Mouse (Mus musculus) E14TG2a.4 (cell line): ENCODE measurements around the gene Rap1gap2.

ENCODE experiments used
- H3K27me3 ChIP-seq: 2 replicates; pipeline ENCODE4 v1.6.1; 2014; ENCODE audit warnings: low read length, control low read depth; ENCODE audit not compliant: insufficient read depth
- H3K36me3 ChIP-seq: 2 replicates; pipeline ENCODE4 v1.6.1; 2014; ENCODE audit warnings: low read length, control low read depth; ENCODE audit not compliant: insufficient read depth
- H3K4me1 ChIP-seq: replicated peaks from 2 replicates; pipeline ENCODE4 v1.6.1; 2014; ENCODE audit warnings: low read depth, low read length, control low read depth
- H3K4me3 ChIP-seq: replicated peaks from 2 replicates; pipeline ENCODE4 v1.5.1; 2014; ENCODE audit warnings: mild to moderate bottlenecking, low read length
- H3K9me3 ChIP-seq: 2 replicates; pipeline ENCODE4 v1.6.1; 2014; ENCODE audit warnings: low read length, control low read depth
- CTCF ChIP-seq: conservative IDR thresholded peaks from 2 replicates; pipeline ENCODE4 v1.5.1; 2014; ENCODE audit warnings: low read length
- NANOG ChIP-seq: IDR thresholded peaks from 2 replicates; pipeline ENCODE4 v1.6.1; 2014; ENCODE audit warnings: borderline replicate concordance, low read length, mixed read lengths
- POU5F1 ChIP-seq: IDR thresholded peaks from 2 replicates; pipeline ENCODE4 v1.6.1; 2014; ENCODE audit warnings: low read length, borderline replicate concordance

Rap1gap2 gene

DNA sequence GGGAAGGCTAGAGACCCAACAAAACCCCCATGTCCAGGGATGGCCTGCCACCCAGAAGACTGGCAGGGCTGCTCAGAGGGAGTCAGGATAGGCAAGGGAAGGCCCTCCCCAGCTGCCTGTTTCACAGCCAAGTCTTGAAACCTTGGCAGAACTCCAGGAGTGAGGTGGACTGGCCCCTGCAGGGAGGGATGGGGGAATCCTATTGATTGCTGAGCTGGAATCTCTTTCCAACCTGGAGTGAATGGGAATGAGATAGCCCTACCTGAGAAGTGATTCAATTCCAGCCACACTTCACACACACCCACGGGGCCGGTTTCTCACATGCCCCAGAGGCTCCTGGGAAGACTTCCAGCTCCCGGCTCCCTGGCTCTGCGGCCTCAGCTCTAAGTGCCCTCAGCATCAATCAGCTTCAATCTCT lies 200.9 kb downstream of the Rap1gap2 start:
- TF ChIP-seq POU5F1 (no peak), CTCF (no peak), NANOG (no peak)
- no peaks in the 10 kb centered on the region for H3K36me3 ChIP-seq
- H3K27me3 ChIP-seq: no peaks in the 10 kb centered on the region; the same call in 1 of the 2 replicates
- no peaks in the 10 kb centered on the region for H3K9me3 ChIP-seq
- H3K4me1 ChIP-seq: no peaks in the 10 kb centered on the region
- no peak overlapping the region for H3K4me3 ChIP-seq

DNA sequence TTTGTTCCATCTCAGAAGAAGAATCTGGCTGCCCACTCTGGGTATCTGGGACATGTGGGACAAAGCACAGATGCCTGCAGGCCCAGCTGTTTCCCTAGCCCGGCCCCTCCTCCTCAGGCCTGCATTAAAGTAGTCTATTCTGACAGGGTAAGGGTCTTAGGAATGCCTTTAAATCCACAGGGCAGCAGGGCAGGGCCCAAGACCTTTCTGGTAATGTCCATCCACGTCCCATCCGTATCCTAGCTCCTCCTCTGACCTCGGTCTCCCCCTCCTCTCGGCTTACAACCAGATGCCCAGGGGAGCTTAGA lies 201.3 kb downstream of the Rap1gap2 start:
- H3K4me1 ChIP-seq: no peaks in the 10 kb centered on the region
- TF ChIP-seq CTCF (no peak), POU5F1 (no peak), NANOG (no peak)
- no peaks in the 10 kb centered on the region for H3K9me3 ChIP-seq
- H3K36me3 ChIP-seq: no peaks in the 10 kb centered on the region
- no peaks in the 10 kb centered on the region; the same call in 1 of the 2 replicates for H3K27me3 ChIP-seq
- H3K4me3 ChIP-seq: no peak overlapping the region

DNA sequence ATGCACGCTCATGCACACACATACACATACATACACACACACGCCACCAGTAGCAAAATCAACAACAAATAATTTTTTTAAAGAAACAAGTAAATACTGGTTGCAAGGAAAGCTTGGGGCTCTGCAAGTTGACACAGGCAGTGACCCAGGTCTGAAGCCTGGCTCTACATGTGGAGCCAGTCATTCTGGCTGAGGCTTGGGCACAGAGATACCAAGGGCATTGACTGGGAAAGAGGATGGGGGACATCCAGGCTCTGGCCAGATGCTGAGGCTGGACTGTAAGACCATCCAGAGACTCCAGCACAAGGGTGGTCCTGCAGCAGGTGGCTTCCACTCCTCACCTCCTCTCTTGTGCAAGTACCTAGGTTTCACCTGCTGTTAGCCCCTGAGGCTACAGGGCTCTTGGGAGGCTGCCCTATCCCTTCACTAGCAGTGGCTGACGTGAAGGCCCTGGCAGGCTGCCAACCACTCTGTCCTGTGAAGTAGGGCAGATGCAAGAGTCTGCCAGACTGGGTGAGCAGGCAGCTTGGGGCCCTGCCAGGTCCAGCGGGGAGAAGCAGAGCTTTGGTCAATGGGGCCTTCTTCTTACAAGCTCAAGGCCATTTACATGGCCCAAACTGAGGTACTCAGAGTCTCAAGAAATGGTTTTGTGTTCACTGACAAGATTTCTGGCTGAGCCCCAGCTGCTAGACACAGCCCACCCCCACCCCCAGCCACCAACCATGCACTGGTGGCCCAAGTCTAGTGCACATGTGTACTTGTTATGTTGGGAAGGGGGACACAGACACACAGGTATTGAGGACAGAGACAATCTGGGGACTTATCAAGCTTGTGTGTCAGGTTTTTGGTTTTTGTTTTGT lies 201.9 kb downstream of the Rap1gap2 start:
- Histone ChIP-seq H3K4me1 (no peaks in the 10 kb centered on the region), H3K27me3 (no peaks in the 10 kb centered on the region; the same call in 1 of the 2 replicates), H3K9me3 (no peaks in the 10 kb centered on the region), H3K4me3 (no peak overlapping the region), H3K36me3 (no peaks in the 10 kb centered on the region)
- TF ChIP-seq NANOG (no peak), POU5F1 (no peak), CTCF (no peak)

DNA sequence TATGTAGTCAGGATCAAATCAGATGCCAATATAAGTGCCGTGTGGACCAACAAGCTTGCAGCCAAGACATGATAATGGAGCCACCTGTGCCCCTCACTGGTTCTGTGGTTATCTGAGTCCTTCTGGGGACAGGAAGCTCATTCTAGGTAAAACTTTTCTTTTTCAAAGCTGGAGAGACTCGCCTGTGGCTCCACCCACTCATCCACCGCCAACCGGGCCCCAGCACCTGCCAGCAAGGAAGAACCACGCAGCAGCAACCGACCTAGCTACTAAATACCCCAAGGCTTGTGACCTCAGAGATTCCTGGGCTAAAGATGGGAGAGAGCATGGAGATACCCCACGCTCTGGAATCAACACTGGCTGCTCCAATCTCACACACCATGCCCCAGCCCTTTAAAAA lies 205.5 kb downstream of the Rap1gap2 start:
- no peaks in the 10 kb centered on the region for H3K27me3 ChIP-seq
- H3K36me3 ChIP-seq: no peaks in the 10 kb centered on the region
- H3K4me1 ChIP-seq: no peaks in the 10 kb centered on the region
- no peak overlapping the region for H3K4me3 ChIP-seq
- no peak for TF ChIP-seq POU5F1
- no peak for TF ChIP-seq CTCF
- no peak for TF ChIP-seq NANOG
- no peaks in the 10 kb centered on the region for H3K9me3 ChIP-seq

DNA sequence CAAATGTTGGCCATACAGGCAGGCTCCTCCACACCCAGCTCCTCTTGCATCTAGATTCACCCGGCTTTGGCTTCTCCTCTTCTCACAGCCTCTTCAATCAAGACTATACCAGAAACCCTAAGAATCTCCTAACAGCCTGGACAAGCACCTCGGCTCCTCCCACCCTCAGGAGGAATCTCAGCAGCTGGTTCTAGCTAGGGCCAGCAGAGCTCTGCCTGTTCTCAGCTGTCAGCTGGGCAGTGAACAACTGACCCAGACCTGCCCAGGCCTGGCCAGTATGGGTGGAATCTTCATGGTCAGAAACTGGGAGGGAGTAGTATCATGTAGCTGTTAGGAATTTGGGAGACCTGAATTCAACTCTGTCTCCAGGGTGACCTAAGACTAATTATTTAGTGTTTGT lies 206.5 kb downstream of the Rap1gap2 start:
- H3K4me1 ChIP-seq: no peaks in the 10 kb centered on the region
- no peak overlapping the region for H3K4me3 ChIP-seq
- no peaks in the 10 kb centered on the region for H3K9me3 ChIP-seq
- H3K27me3 ChIP-seq: no peaks in the 10 kb centered on the region
- TF ChIP-seq POU5F1 (no peak), CTCF (no peak), NANOG (no peak)
- no peaks in the 10 kb centered on the region for H3K36me3 ChIP-seq

DNA sequence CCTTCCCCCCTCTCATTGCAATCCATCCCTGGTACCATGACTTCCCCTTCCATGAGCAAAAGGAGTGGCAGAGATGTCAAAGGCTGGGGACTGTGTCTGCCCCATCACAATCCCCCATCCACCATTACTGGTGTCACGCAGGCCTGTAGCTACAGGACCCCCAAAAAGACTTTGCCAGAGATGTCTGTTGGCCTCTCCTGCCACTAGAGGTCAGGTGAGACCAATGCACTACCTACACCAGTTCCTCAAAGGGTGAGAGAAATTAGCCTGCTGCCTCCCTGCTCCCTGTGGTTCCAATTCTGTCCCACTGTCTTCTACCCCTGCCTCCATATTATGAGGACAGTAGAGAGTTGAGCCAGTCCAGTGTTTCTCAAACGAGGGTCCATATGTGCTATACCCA lies 208.6 kb downstream of the Rap1gap2 start:
- no peaks in the 10 kb centered on the region for H3K27me3 ChIP-seq
- peak; percentile 26 for TF ChIP-seq CTCF
- TF ChIP-seq NANOG: no peak
- TF ChIP-seq POU5F1: no peak
- no peaks in the 10 kb centered on the region for H3K36me3 ChIP-seq
- H3K4me1 ChIP-seq: no peaks in the 10 kb centered on the region
- no peak overlapping the region for H3K4me3 ChIP-seq
- peaks cover 3% of the 10 kb centered on the region; the same call in 1 of the 2 replicates for H3K9me3 ChIP-seq

DNA sequence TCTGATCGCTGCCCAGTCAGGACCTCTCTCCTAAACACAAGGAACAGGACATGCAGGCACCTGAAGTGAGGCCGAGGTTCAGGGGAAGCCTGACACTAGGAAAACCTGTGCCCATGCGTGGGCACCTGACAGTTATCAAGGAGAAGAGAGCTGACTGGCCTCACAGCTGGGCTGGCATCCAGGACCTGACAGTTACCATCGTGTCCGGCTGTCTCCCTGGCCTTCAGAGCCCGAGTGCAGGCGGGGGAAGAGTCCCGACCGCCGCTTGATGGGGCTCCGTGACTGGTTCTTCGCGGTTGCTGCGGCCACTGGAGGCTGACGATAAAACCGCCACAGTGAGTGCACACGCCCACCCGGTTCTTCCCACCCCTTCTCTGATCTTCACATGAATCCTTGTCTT lies 215.1 kb downstream of the Rap1gap2 start:
- no peak for TF ChIP-seq POU5F1
- TF ChIP-seq CTCF: no peak
- no peak for TF ChIP-seq NANOG
- no peaks in the 10 kb centered on the region for H3K36me3 ChIP-seq
- H3K4me3 ChIP-seq: no peak overlapping the region
- H3K9me3 ChIP-seq: peaks cover 3% of the 10 kb centered on the region; the same call in 1 of the 2 replicates
- H3K27me3 ChIP-seq: peaks cover 12% of the 10 kb centered on the region
- no peaks in the 10 kb centered on the region for H3K4me1 ChIP-seq

DNA sequence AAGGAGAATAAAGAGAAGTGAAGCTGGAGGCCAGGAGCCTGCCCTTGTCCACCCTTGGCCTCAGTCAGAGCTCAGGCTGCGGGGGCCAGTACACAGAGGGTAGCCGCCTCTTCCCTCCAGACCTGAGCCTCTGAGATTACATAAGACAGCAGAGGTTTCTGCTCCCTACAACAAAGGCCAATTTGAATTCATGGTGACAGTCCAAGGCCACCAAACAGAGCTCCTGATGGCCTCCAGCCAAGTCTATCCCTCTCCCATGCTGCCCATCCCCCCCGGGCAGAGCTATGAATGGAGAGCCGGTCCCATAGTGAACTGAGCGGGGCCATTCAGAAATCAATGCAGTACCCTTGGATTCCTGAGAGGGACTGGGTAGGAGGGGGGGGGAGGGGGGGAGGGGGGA lies 217.2 kb downstream of the Rap1gap2 start:
- Histone ChIP-seq H3K9me3 (peaks cover 3% of the 10 kb centered on the region; the same call in 1 of the 2 replicates), H3K4me3 (no peak overlapping the region), H3K4me1 (no peaks in the 10 kb centered on the region), H3K27me3 (peaks cover 12% of the 10 kb centered on the region), H3K36me3 (no peaks in the 10 kb centered on the region)
- TF ChIP-seq POU5F1: no peak
- no peak for TF ChIP-seq CTCF
- TF ChIP-seq NANOG: no peak

DNA sequence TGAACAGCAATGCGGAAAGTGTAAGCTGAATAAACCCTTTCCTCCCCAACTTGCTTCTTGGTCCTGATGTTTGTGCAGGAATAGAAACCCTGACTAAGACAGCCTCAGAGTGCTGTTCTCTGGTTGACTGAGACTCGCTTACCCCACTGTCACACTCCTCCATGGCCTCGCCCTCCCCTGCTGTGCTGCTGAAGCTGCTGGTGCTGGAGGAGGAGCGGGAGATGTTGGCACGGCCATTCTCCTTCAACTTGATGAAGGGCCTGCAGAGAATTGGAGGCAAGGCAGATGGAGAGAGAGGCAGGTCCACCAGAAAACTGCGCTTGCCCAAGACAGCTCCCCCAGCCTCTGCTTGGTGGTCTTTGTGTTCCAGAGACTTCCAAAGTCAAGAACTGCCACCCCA lies 217.8 kb downstream of the Rap1gap2 start:
- Histone ChIP-seq H3K4me1 (no peaks in the 10 kb centered on the region), H3K27me3 (peaks cover 12% of the 10 kb centered on the region), H3K36me3 (no peaks in the 10 kb centered on the region), H3K4me3 (no peak overlapping the region), H3K9me3 (0 out of 2 replicates have a peak, but pooled peaks cover under 1% of the 10 kb centered on the region)
- TF ChIP-seq POU5F1: no peak
- no peak for TF ChIP-seq CTCF
- TF ChIP-seq NANOG: no peak
